Mouse (Mus musculus): ENCODE results near the gene Ffar3.

GRCm38 (mm10) chr7:30805924-30806323 lies 50.1 kb downstream of the Ffar3 start:
- TF ChIP-seq USF1 (IDR thresholded peaks at IDR 0.05; ENCODE audit: low read depth, low read length) (no peak), CTCF (conservative IDR thresholded peaks at IDR 0.05 in 1 of 2, IDR thresholded peaks at IDR 0.05 in 1 of 2; ENCODE audit: low read depth in 2 of 2, low read length in 2 of 2) (peak; percentile 75 to 77), POLR2A (IDR thresholded peaks at IDR 0.05; ENCODE audit: low read depth, low read length) (no peak), POLR2AphosphoS2 (IDR thresholded peaks at IDR 0.05; ENCODE audit: low read depth, low read length) (no peak), USF2 (conservative IDR thresholded peaks at IDR 0.05; ENCODE audit: low read depth, low read length) (no peak), KAT2A (IDR thresholded peaks at IDR 0.05; ENCODE audit: insufficient replicate concordance, low read length) (no peak)
